In the genomic region with DNA sequence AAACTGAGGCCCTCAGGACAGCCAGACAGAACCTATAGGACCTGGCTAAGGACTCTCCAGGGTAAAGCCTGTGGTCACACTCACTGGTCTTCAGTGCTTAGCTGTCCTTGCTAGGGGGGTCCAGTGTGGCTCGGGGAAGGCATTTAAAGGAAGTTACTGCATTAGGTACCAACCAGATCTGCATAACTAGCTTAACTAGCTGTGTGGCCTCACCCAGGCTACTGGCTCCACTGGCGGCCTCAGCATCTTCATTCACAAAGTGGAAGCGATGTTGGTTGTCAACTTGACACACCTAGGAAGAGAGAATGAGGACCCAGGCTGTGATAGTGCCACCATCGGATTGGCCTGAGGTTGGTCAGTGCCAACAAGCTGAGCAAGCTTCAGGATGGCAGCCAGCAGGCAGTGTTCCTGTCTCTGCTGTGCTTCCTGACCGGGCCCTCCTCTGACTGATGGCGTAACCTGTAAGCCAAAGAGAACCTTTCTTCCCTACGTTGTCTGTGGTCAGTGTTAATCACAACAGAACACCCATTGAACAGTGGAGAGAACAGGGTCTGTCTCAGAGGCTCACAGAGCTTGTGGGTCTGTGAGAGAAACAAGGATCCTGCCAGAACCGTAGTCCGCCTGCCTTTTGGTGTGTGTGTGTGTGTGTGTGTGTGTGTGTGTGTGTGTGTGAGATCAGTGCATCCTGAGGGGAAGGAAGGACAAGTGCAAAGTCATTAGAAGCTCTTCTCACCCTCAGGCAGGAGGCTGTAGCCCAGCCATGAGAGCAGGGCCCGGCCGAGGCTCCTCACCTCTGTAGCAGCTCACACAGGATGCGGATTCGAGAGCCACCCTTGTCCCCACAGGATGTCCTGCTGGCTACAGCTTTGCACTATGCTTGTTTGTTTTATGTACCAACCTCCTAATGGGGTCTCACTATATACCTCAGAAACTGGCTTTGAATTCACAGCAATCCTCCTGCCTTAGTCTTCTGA, we compare ENCODE assay signal across 11 mouse cellular contexts. TPM values are rescaled to one million over a fixed set of nuclear protein-coding genes. Genes with fewer than 3 reads are reported as not detected.
A peak's percentile ranks its signal among the peaks of the same experiment; 100 is the strongest.
DNase-seq lines count a peak whose midpoint lies in the region; ATAC-seq and TF ChIP-seq lines count a peak whose summit lies in the region.
"Had no signal": no experiment of that assay in that cellular context is flagged by ENCODE, and none has a peak within 500 bp of the region (broad histone marks: within the 10 kb centered on the region; RNA-seq: fewer than 3 reads in every experiment).

No protein-coding gene starts in this region.

- no peak for ATAC-seq in liver, embryonic 12.5 days
- ATAC-seq in liver, postnatal 0 days = peak; percentile 22; the same call in 1 of the 2 replicates
- peak; percentile 57 for ATAC-seq in neutrophil, adult 5-6 weeks (ENCODE audit: extremely low read depth, insufficient number of reproducible peaks, low FRiP score, poor library complexity, severe bottlenecking)
- ATAC-seq: forebrain, postnatal 0 days had no signal

- WGBS in liver, adult 2 months = 57% methylated on average over 13 of the region's 13 CpGs
- WGBS in liver, embryonic 12.5 days (ENCODE audit: insufficient replicate concordance) = 52% methylated on average over 13 of the region's 13 CpGs
- WGBS in liver, postnatal 0 days (ENCODE audit: insufficient replicate concordance) = 53% methylated on average over 13 of the region's 13 CpGs

- H3K4me2 ChIP-seq in liver, embryonic 12.5 days = no peak overlapping the region
- no peak overlapping the region for H3K4me2 ChIP-seq in liver, postnatal 0 days (ENCODE audit: low read depth, low read length)
- H3K4me2 ChIP-seq: hindbrain, embryonic 15.5 days had no signal

- no peaks in the 10 kb centered on the region for H3K9me3 ChIP-seq in liver, embryonic 12.5 days (replicated peaks)
- H3K9me3 ChIP-seq in liver, postnatal 0 days (ENCODE audit: low read length) = no peaks in the 10 kb centered on the region
- H3K9me3 ChIP-seq: hindbrain, embryonic 15.5 days had no signal

- 0 out of 2 replicates have a peak overlapping the region, but pooled peaks have one; percentile 4 for H3K9ac ChIP-seq in liver, adult 2 months (ENCODE audit: low read depth, low read length)
- H3K9ac ChIP-seq in liver, embryonic 12.5 days = no peak overlapping the region
- H3K9ac ChIP-seq in liver, postnatal 0 days (replicated peaks) = no peak overlapping the region
- H3K9ac ChIP-seq: forebrain, postnatal 0 days; hindbrain, embryonic 15.5 days had no signal

- no peak for TF ChIP-seq EP300 in liver, postnatal 0 days (IDR thresholded peaks at IDR 0.05; ENCODE audit: low read depth)

- no peak for TF ChIP-seq POLR2A in liver, adult 2 months (IDR thresholded peaks at IDR 0.05; ENCODE audit: extremely low read depth, insufficient read depth, low read length)

- H3K27me3 ChIP-seq in liver, adult 2 months (ENCODE audit: control insufficient read depth, insufficient read depth, low read length) = no peaks in the 10 kb centered on the region
- H3K27me3 ChIP-seq in liver, embryonic 12.5 days (replicated peaks) = no peaks in the 10 kb centered on the region
- no peaks in the 10 kb centered on the region for H3K27me3 ChIP-seq in liver, postnatal 0 days (ENCODE audit: insufficient read depth, low read length)
- H3K27me3 ChIP-seq: hindbrain, embryonic 15.5 days had no signal

- no peaks in the 10 kb centered on the region for H3K36me3 ChIP-seq in liver, adult 2 months (ENCODE audit: control insufficient read depth, insufficient read depth, low read length)
- H3K36me3 ChIP-seq in liver, embryonic 12.5 days = no peaks in the 10 kb centered on the region
- H3K36me3 ChIP-seq in liver, postnatal 0 days (replicated peaks; ENCODE audit: insufficient read depth, low read length) = no peaks in the 10 kb centered on the region
- H3K36me3 ChIP-seq: hindbrain, embryonic 15.5 days had no signal

- H3K4me1 ChIP-seq in liver, adult 2 months (ENCODE audit: control insufficient read depth, insufficient read depth, low read length) = peaks cover 30% of the 10 kb centered on the region
- H3K4me1 ChIP-seq in liver, embryonic 12.5 days = peaks cover 22% of the 10 kb centered on the region; the same call in 1 of the 2 replicates
- H3K4me1 ChIP-seq in liver, postnatal 0 days (ENCODE audit: insufficient read depth) = peaks cover 35% of the 10 kb centered on the region
- H3K4me1 ChIP-seq: hindbrain, embryonic 15.5 days had no signal

- no peaks in the 10 kb centered on the region for H3K79me2 ChIP-seq in liver, adult 2 months (ENCODE audit: control insufficient read depth, insufficient read depth, low read length)

- H3K27ac ChIP-seq in liver, adult 2 months (replicated peaks; ENCODE audit: insufficient read depth, low read depth, low read length) = peak overlapping the region; percentile 33
- no peak overlapping the region for H3K27ac ChIP-seq in liver, embryonic 12.5 days
- peak overlapping the region; percentile 66 for H3K27ac ChIP-seq in liver, postnatal 0 days (ENCODE audit: low read depth)
- H3K27ac ChIP-seq: hindbrain, embryonic 15.5 days had no signal

- H3K4me3 ChIP-seq in liver, adult 2 months (ENCODE audit: insufficient read depth, low read depth, low read length) = no peak overlapping the region
- H3K4me3 ChIP-seq in liver, embryonic 12.5 days = no peak overlapping the region
- no peak overlapping the region for H3K4me3 ChIP-seq in liver, postnatal 0 days (ENCODE audit: low read depth, low read length)
- H3K4me3 ChIP-seq: hindbrain, embryonic 15.5 days had no signal

- peak; percentile 29 for TF ChIP-seq CTCF in liver, adult 2 months (IDR thresholded peaks at IDR 0.05; ENCODE audit: low read depth, low read length)
- TF ChIP-seq CTCF in liver, postnatal 0 days (IDR thresholded peaks at IDR 0.05; ENCODE audit: low read depth) = no peak

- DNase-seq in adrenal gland, postnatal 36 days = peak; percentile 39 to 58
- DNase-seq in adrenal gland, adult 2 months = no peak
- DNase-seq in liver, adult 2 months (ENCODE audit: extremely low read depth, low read depth, low spot score) = peak; percentile 81
- DNase-seq in liver, postnatal 0 days = no peak
- no peak for DNase-seq in gastrocnemius, postnatal 25 days
- no peak for DNase-seq in urinary bladder, adult 2 months (ENCODE audit: low spot score)
- DNase-seq: embryo, embryonic 11 days; forebrain, postnatal 0 days had no signal

RNA-seq across cellular contexts. Expression of a gene that starts 13.4 kb away (rescaled TPM):
- total RNA-seq in adrenal gland, postnatal 36 days (2021) = 1 to 10 TPM in 1 of 2 experiments, not detected in 1; 1.1 TPM
- under 1 TPM; 0.43 to 0.45 TPM for total RNA-seq in adrenal gland, adult 2 months (2021)
- 1.4 and 1.5 TPM in 2 replicates for polyA plus RNA-seq in adrenal gland, adult 2 months (2012; rRNA removed)
- not detected in 2 replicates for total RNA-seq in liver, adult 2 months (2014; rRNA removed)
- 0.16 TPM in 1 of 2 replicates, not detected in the other for polyA plus RNA-seq in liver, adult 2 months (2012; rRNA removed)
- polyA plus RNA-seq in liver, embryonic 12.5 days (2016; fragmentation: Nextera tagmentation; extraction: Ambion mirVana) = 0.13 TPM in 1 of 2 replicates, not detected in the other
- polyA plus RNA-seq in liver, postnatal 0 days (2015; fragmentation: Nextera tagmentation; extraction: Ambion mirVana) = 0.12 and 0.23 TPM in 2 replicates
- total RNA-seq in neutrophil, adult 5-6 weeks (2017) = 1.2 TPM in 1 of 2 replicates, not detected in the other
- not detected for total RNA-seq in gastrocnemius, postnatal 25 days (2021)
- polyA plus RNA-seq in urinary bladder, adult 2 months (2012; rRNA removed) = 1.8 and 2.3 TPM in 2 replicates
- polyA plus RNA-seq: forebrain, postnatal 0 days; hindbrain, embryonic 15.5 days had no signal

RNA-seq across cellular contexts. Expression of a gene that starts 16.5 kb away (rescaled TPM):
- 10 to 100 TPM; 24.3 to 26.0 TPM for total RNA-seq in adrenal gland, postnatal 36 days (2021)
- total RNA-seq in adrenal gland, adult 2 months (2021) = 10 to 100 TPM; 22.7 to 35.5 TPM
- 43.7 and 59.0 TPM in 2 replicates for polyA plus RNA-seq in adrenal gland, adult 2 months (2012; rRNA removed)
- 37.5 and 44.2 TPM in 2 replicates for total RNA-seq in liver, adult 2 months (2014; rRNA removed)
- polyA plus RNA-seq in liver, adult 2 months (2012; rRNA removed) = 27.9 and 43.0 TPM in 2 replicates
- 7.3 and 7.5 TPM in 2 replicates for polyA plus RNA-seq in liver, embryonic 12.5 days (2016; fragmentation: Nextera tagmentation; extraction: Ambion mirVana)
- 22.0 and 24.5 TPM in 2 replicates for polyA plus RNA-seq in liver, postnatal 0 days (2015; fragmentation: Nextera tagmentation; extraction: Ambion mirVana)
- total RNA-seq in neutrophil, adult 5-6 weeks (2017) = 358 and 383 TPM in 2 replicates
- total RNA-seq in gastrocnemius, postnatal 25 days (2021) = 1 to 10 TPM; 5.1 to 9.1 TPM
- 71.6 and 89.5 TPM in 2 replicates for polyA plus RNA-seq in urinary bladder, adult 2 months (2012; rRNA removed)

Comparison
In these comparisons a context has a peak if more than half of its experiments do, and no peak if none do; other contexts are left out.
1. DNase-seq: peak in adrenal gland, postnatal 36 days (2 of 2) and liver, adult 2 months (single experiment); none in adrenal gland, adult 2 months (single experiment), liver, postnatal 0 days (single experiment), gastrocnemius, postnatal 25 days (single experiment) and urinary bladder, adult 2 months (single experiment).